Mouse (Mus musculus) liver, embryonic 14.5 days (tissue): ENCODE data around the gene Cacng7.

ENCODE experiments used
- CTCF ChIP-seq: IDR thresholded peaks from 2 replicates; pipeline ENCODE4 v1.5.1; 2016; ENCODE audit warnings: antibody characterized with exemption, low read depth, control low read depth
- EP300 ChIP-seq: IDR thresholded peaks from 2 replicates; pipeline ENCODE4 v1.6.1; 2016; ENCODE audit warnings: antibody characterized with exemption, low read depth

DNA sequence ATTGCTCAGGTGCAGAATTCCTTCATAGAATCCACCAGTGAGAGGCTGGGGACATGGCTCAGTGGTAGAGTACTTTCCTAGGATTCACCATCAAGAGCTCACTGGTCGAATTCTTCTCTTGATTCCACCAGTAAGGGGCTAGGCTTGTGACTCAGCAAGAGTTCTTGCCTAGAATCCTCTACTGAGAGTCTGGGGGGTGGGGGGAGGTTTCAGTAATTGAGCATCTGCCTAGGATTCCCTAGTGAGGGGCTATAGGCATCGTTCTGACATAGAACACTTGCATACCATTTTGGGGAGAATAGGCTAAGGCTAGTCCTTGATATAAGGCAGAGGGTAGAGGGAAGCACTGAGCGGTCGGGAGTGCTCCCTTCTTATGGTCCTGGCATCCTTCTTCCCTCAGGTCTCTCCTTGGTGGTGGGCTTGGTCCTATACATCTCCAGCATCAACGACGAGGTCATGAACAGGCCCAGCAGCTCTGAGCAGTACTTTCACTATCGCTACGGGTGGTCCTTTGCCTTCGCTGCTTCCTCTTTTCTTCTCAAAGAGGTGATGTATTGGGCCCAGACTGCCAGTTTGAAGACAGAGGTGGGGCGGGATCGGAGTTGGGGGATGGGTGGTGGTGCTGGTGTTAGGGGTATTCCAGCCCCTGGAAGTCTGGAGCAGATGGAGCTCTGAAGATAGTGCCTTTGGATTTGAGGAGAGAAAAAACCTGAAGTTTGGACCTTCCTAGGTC lies 33.0 kb downstream of the Cacng7 start:
- TF ChIP-seq CTCF = no peak
- TF ChIP-seq EP300 = no peak
